Mouse (Mus musculus) 3134 (cell line): ENCODE measurements around the gene Ccr10.

Source experiments
- DNase-seq: peaks from one replicate; pipeline ENCODE4 v3.0.0-alpha.2; 2011; ENCODE audit warnings: low spot score; ENCODE audit not compliant: insufficient read length; ENCODE audit errors: extremely low read depth

Gene Ccr10

GRCm38 (mm10) chr11:101174851-101175628, at the start of gene Ccr10:
Ccr10 (minus strand) TSS chr11:101175443.
- peak; percentile 49 for DNase-seq

- no peak for DNase-seq
Observed at GRCm38 (mm10) chr11:101224337-101224736, 49.1 kb upstream of the Ccr10 start.

- DNase-seq = no peak
Observed at GRCm38 (mm10) chr11:101221306-101221986, 46.2 kb upstream of the Ccr10 start.

GRCm38 (mm10) chr11:101220853-101221252, 45.6 kb upstream of the Ccr10 start:
- DNase-seq = no peak

GRCm38 (mm10) chr11:101218436-101219055, 43.3 kb upstream of the Ccr10 start:
- DNase-seq = no peak

GRCm38 (mm10) chr11:101216936-101217335, 41.7 kb upstream of the Ccr10 start:
- no peak for DNase-seq

GRCm38 (mm10) chr11:101211970-101212369, 36.7 kb upstream of the Ccr10 start:
- no peak for DNase-seq

GRCm38 (mm10) chr11:101200986-101201385, 25.7 kb upstream of the Ccr10 start:
- no peak for DNase-seq

GRCm38 (mm10) chr11:101199555-101199954, 24.3 kb upstream of the Ccr10 start:
- no peak for DNase-seq

GRCm38 (mm10) chr11:101196175-101196574, 20.9 kb upstream of the Ccr10 start:
- no peak for DNase-seq

GRCm38 (mm10) chr11:101195571-101195970, 20.3 kb upstream of the Ccr10 start:
- DNase-seq = no peak

- no peak for DNase-seq
Observed at GRCm38 (mm10) chr11:101195101-101195500, 19.9 kb upstream of the Ccr10 start.

- no peak for DNase-seq
Observed at GRCm38 (mm10) chr11:101194643-101195042, 19.4 kb upstream of the Ccr10 start.

- no peak for DNase-seq
Observed at GRCm38 (mm10) chr11:101194137-101194536, 18.9 kb upstream of the Ccr10 start.

- no peak for DNase-seq
Observed at GRCm38 (mm10) chr11:101193076-101193475, 17.8 kb upstream of the Ccr10 start.

GRCm38 (mm10) chr11:101192646-101193045, 17.4 kb upstream of the Ccr10 start:
- DNase-seq = no peak

GRCm38 (mm10) chr11:101191919-101192470, 16.8 kb upstream of the Ccr10 start:
- no peak for DNase-seq

- no peak for DNase-seq
Observed at GRCm38 (mm10) chr11:101190913-101191907, 16.0 kb upstream of the Ccr10 start.

GRCm38 (mm10) chr11:101190181-101190912, 15.1 kb upstream of the Ccr10 start:
- no peak for DNase-seq
